Mouse (Mus musculus) ES-E14 (cell line): ENCODE results near the gene Col2a1.

Source experiments
- CHD2 ChIP-seq: IDR thresholded peaks from 2 replicates; pipeline ENCODE4 v1.6.1; 2014; ENCODE audit warnings: mild to moderate bottlenecking, low read depth, low read length, inconsistent platforms
- MAFK ChIP-seq: IDR thresholded peaks from 2 replicates; pipeline ENCODE4 v1.6.1; 2014; ENCODE audit warnings: mild to moderate bottlenecking, low read depth, low read length, inconsistent platforms; ENCODE audit not compliant: insufficient read depth
- ZC3H11A ChIP-seq: IDR thresholded peaks from 2 replicates; pipeline ENCODE4 v1.6.1; 2012; ENCODE audit warnings: low read depth, mild to moderate bottlenecking, inconsistent platforms, low read length, borderline replicate concordance
- ZNF384 ChIP-seq: IDR thresholded peaks from 2 replicates; pipeline ENCODE4 v1.6.1; 2012; ENCODE audit warnings: low read depth, low read length, inconsistent platforms

GRCm38 (mm10) chr15:97956416-97956815 is 48.1 kb downstream of the Col2a1 start:
- no peak for TF ChIP-seq MAFK
- TF ChIP-seq CHD2 = no peak
- no peak for TF ChIP-seq ZC3H11A
- no peak for TF ChIP-seq ZNF384
